Mouse (Mus musculus) midbrain, embryonic 16.5 days (tissue): ENCODE measurements around the gene 1700007K13Rik. TPM values are rescaled to one million over a fixed set of nuclear protein-coding genes. Genes with fewer than 3 reads are reported as not detected.

Experiments
- ATAC-seq: fragments of 200-750 bp; cut with Nextera tagmentation; 2 replicates; pipeline ENCODE4 v1.8.0; 2017; ENCODE audit warnings: moderate TSS enrichment
- H3K27ac ChIP-seq: fragments of 300-500 bp; sonication (generic); 2 replicates; pipeline ENCODE4 v1.5.1; 2014; ENCODE audit warnings: mild to moderate bottlenecking, low read length, mixed read lengths
- H3K27me3 ChIP-seq: fragments of 300-500 bp; sonication (generic); 2 replicates; pipeline ENCODE4 v1.6.1; 2014; ENCODE audit warnings: low read depth, low read length, mixed read lengths; ENCODE audit not compliant: control insufficient read depth, insufficient read depth
- H3K36me3 ChIP-seq: fragments of 300-500 bp; sonication (generic); 2 replicates; pipeline ENCODE4 v1.6.1; 2014; ENCODE audit warnings: mild to moderate bottlenecking, low read length, moderate library complexity, mixed read lengths; ENCODE audit not compliant: control insufficient read depth, insufficient read depth
- H3K4me1 ChIP-seq: fragments of 300-500 bp; sonication (generic); 2 replicates; pipeline ENCODE4 v1.6.1; 2014; ENCODE audit warnings: mild to moderate bottlenecking, low read length, mixed read lengths; ENCODE audit not compliant: control insufficient read depth, insufficient read depth
- H3K4me2 ChIP-seq: fragments of 300-500 bp; sonication (generic); 2 replicates; pipeline ENCODE4 v1.6.1; 2014; ENCODE audit warnings: mild to moderate bottlenecking, low read length, mixed read lengths
- H3K4me3 ChIP-seq: fragments of 300-500 bp; sonication (generic); 2 replicates; pipeline ENCODE4 v1.5.1; 2014; ENCODE audit warnings: low read depth, mild to moderate bottlenecking, low read length, moderate library complexity, mixed read lengths
- H3K9ac ChIP-seq: fragments of 300-500 bp; sonication (generic); 2 replicates; pipeline ENCODE4 v1.6.1; 2014; ENCODE audit warnings: low read depth, low read length, mixed read lengths
- H3K9me3 ChIP-seq: fragments of 300-500 bp; sonication (generic); replicated peaks from 2 replicates; pipeline ENCODE4 v1.6.1; 2014; ENCODE audit warnings: mild to moderate bottlenecking, low read length, mixed read lengths; ENCODE audit not compliant: control insufficient read depth, poor library complexity, severe bottlenecking
- WGBS: fragments of 180-500 bp; shearing (Covaris S2); extraction: QIAGEN DNeasy Blood & Tissue Kit; methylation state at CpG from one replicate; pipeline ENCODE4 v1.1.7; 2014; 5-methylcytosine and 5-hydroxymethylcytosine counted together
- polyA plus RNA-seq: library from polyadenylated mRNA; unstranded; fragments of >200 nt; fragmentation: Nextera tagmentation; extraction: Ambion mirVana; gene quantifications from 2 replicates; pipeline ENCODE4 v1.2.1, GENCODE M21; 2015

The 1700007K13Rik gene
- polyA plus RNA-seq, 1 experiment from 2014 or later, result 3.5 TPM

GRCm38 (mm10) chr2:28463919-28464318, 2.2 kb downstream of the 1700007K13Rik start:
- no peak overlapping the region for H3K27ac ChIP-seq
- no peak for ATAC-seq
- H3K9ac ChIP-seq, result no peak overlapping the region
- WGBS, result 43% methylated on average over 3 of the region's 3 CpGs
- peaks cover 13% of the 10 kb centered on the region for H3K4me1 ChIP-seq
- no peaks in the 10 kb centered on the region for H3K9me3 ChIP-seq
- H3K27me3 ChIP-seq, result no peaks in the 10 kb centered on the region
- no peaks in the 10 kb centered on the region for H3K36me3 ChIP-seq
- no peak overlapping the region for H3K4me2 ChIP-seq
- H3K4me3 ChIP-seq, result no peak overlapping the region

- no peak for ATAC-seq
- no peak overlapping the region for H3K4me2 ChIP-seq
- H3K9ac ChIP-seq, result no peak overlapping the region
- H3K4me1 ChIP-seq, result no peaks in the 10 kb centered on the region
- no peaks in the 10 kb centered on the region for H3K9me3 ChIP-seq
- WGBS, result 67% methylated on average over 1 of the region's 1 CpGs
- H3K36me3 ChIP-seq, result peaks cover 17% of the 10 kb centered on the region
- no peak overlapping the region for H3K27ac ChIP-seq
- no peaks in the 10 kb centered on the region for H3K27me3 ChIP-seq
- H3K4me3 ChIP-seq, result no peak overlapping the region
Measured at GRCm38 (mm10) chr2:28456616-28457015, 9.5 kb downstream of the 1700007K13Rik start.

- no peak overlapping the region for H3K9ac ChIP-seq
- no peak for ATAC-seq
- WGBS, result 86% methylated on average over 6 of the region's 6 CpGs
- H3K27ac ChIP-seq, result no peak overlapping the region
- no peaks in the 10 kb centered on the region for H3K27me3 ChIP-seq
- no peaks in the 10 kb centered on the region for H3K9me3 ChIP-seq
- H3K36me3 ChIP-seq, result peaks cover 21% of the 10 kb centered on the region
- no peak overlapping the region for H3K4me3 ChIP-seq
- H3K4me1 ChIP-seq, result no peaks in the 10 kb centered on the region
- H3K4me2 ChIP-seq, result no peak overlapping the region
Measured at GRCm38 (mm10) chr2:28453539-28453938, 12.6 kb downstream of the 1700007K13Rik start.

GRCm38 (mm10) chr2:28451663-28452062, 14.5 kb downstream of the 1700007K13Rik start:
- H3K36me3 ChIP-seq, result peaks cover 21% of the 10 kb centered on the region

GRCm38 (mm10) chr2:28447315-28447670, 18.8 kb downstream of the 1700007K13Rik start:
- H3K27ac ChIP-seq, result peak overlapping the region; percentile 92
- WGBS, result 5% methylated on average over 10 of the region's 11 CpGs
- peaks cover 16% of the 10 kb centered on the region for H3K4me1 ChIP-seq
- H3K9me3 ChIP-seq, result no peaks in the 10 kb centered on the region
- no peaks in the 10 kb centered on the region for H3K27me3 ChIP-seq
- peak; percentile 75 for ATAC-seq
- H3K9ac ChIP-seq, result peak overlapping the region; percentile 96
- peak overlapping the region; percentile 83 for H3K4me3 ChIP-seq
- peak overlapping the region; percentile 84 for H3K4me2 ChIP-seq
- H3K36me3 ChIP-seq, result peaks cover 7% of the 10 kb centered on the region; the same call in 1 of the 2 replicates

More at GRCm38 (mm10) chr2:28451663-28452062, 14.5 kb downstream of the 1700007K13Rik start:
- no peak for ATAC-seq
- Histone ChIP-seq H3K27me3 (no peaks in the 10 kb centered on the region), H3K9ac (no peak overlapping the region), H3K27ac (no peak overlapping the region), H3K4me3 (no peak overlapping the region), H3K9me3 (no peaks in the 10 kb centered on the region), H3K4me1 (peaks cover 11% of the 10 kb centered on the region), H3K4me2 (no peak overlapping the region)
- 94% methylated on average over 11 of the region's 11 CpGs for WGBS

- peaks cover 16% of the 10 kb centered on the region for H3K4me1 ChIP-seq
- H3K27ac ChIP-seq, result peak within 1 kb of the TSS; percentile 92
- H3K9ac ChIP-seq, result peak within 1 kb of the TSS; percentile 96
- peak; percentile 69 for ATAC-seq
- peak within 1 kb of the TSS; percentile 83 for H3K4me3 ChIP-seq
- peak within 1 kb of the TSS; percentile 84 for H3K4me2 ChIP-seq
- peaks cover 5% of the 10 kb centered on the region; the same call in 1 of the 2 replicates for H3K36me3 ChIP-seq
- H3K9me3 ChIP-seq, result no peaks in the 10 kb centered on the region
- under 1% methylated on average over 75 of the region's 118 CpGs for WGBS
- H3K27me3 ChIP-seq, result no peaks in the 10 kb centered on the region
Measured at GRCm38 (mm10) chr2:28446515-28447314, 19.4 kb downstream of the 1700007K13Rik start, which contains the start of gene Ppp1r26. Ppp1r26 (plus strand) TSS chr2:28446800.

- 3% methylated on average over 5 of the region's 5 CpGs for WGBS
- Histone ChIP-seq H3K9ac (peak overlapping the region; percentile 96), H3K4me1 (peaks cover 16% of the 10 kb centered on the region), H3K27ac (peak overlapping the region; percentile 92), H3K9me3 (no peaks in the 10 kb centered on the region), H3K27me3 (no peaks in the 10 kb centered on the region), H3K4me2 (peak overlapping the region; percentile 84), H3K36me3 (peaks cover 3% of the 10 kb centered on the region; the same call in 1 of the 2 replicates), H3K4me3 (peak overlapping the region; percentile 83)
- peak; percentile 25 for ATAC-seq
Measured at GRCm38 (mm10) chr2:28446181-28446514, 20.0 kb downstream of the 1700007K13Rik start.

GRCm38 (mm10) chr2:28445082-28445481, 21.1 kb downstream of the 1700007K13Rik start:
- ATAC-seq, result no peak
- 88% methylated on average over 4 of the region's 4 CpGs for WGBS
- H3K9me3 ChIP-seq, result no peaks in the 10 kb centered on the region
- no peak overlapping the region for H3K9ac ChIP-seq
- H3K4me2 ChIP-seq, result no peak overlapping the region
- H3K36me3 ChIP-seq, result no peaks in the 10 kb centered on the region
- H3K27me3 ChIP-seq, result no peaks in the 10 kb centered on the region
- peaks cover 16% of the 10 kb centered on the region for H3K4me1 ChIP-seq
- no peak overlapping the region for H3K27ac ChIP-seq
- H3K4me3 ChIP-seq, result no peak overlapping the region

GRCm38 (mm10) chr2:28440842-28441241, 25.3 kb downstream of the 1700007K13Rik start:
- no peak overlapping the region for H3K4me3 ChIP-seq
- 83% methylated on average over 6 of the region's 6 CpGs for WGBS
- peaks cover 3% of the 10 kb centered on the region for H3K4me1 ChIP-seq
- no peak overlapping the region for H3K9ac ChIP-seq
- H3K4me2 ChIP-seq, result no peak overlapping the region
- H3K27ac ChIP-seq, result no peak overlapping the region
- no peaks in the 10 kb centered on the region for H3K27me3 ChIP-seq
- H3K36me3 ChIP-seq, result no peaks in the 10 kb centered on the region
- ATAC-seq, result no peak
- no peaks in the 10 kb centered on the region for H3K9me3 ChIP-seq
